Mouse (Mus musculus) heart, adult 11 months (tissue): ENCODE data around the gene Gm10439.
"Not testable (repeated sequence)": the region's sequence is repeated elsewhere in the genome, so short reads cannot be mapped to it uniquely, and the experiment has no call there.

ENCODE experiments used
- DNase-seq: peaks from one replicate; pipeline ENCODE4 v3.0.0; 2022

Gm10439 gene

GRCm38 (mm10) chrX:149594270-149594669 is at the start of gene Gm10439:
Gene Gm10439 (plus strand): TSS chrX:149594570.
- DNase-seq: not testable (repeated sequence)
